ENCODE assay signal across 8 mouse cellular contexts in genomic region chr8:77518201-77519115, GRCm38 (mm10). TPM values are rescaled to one million over a fixed set of nuclear protein-coding genes. Genes with fewer than 3 reads are reported as not detected.
DNase-seq lines count a peak whose midpoint lies in the region; ATAC-seq and TF ChIP-seq lines count a peak whose summit lies in the region.

No protein-coding gene starts in this region.

- H3K4me3 ChIP-seq in layer of hippocampus, adult 2 months = peak overlapping the region; percentile 76
- peak overlapping the region; percentile 78 for H3K4me3 ChIP-seq in bone marrow, adult 2 months (replicated peaks; ENCODE audit: control insufficient read depth, low read depth, low read length)
- peak overlapping the region; percentile 84 for H3K4me3 ChIP-seq in heart, embryonic 15.5 days
- H3K4me3 ChIP-seq in limb, embryonic 14.5 days (replicated peaks; ENCODE audit: low read length) = peak overlapping the region; percentile 82
- peak overlapping the region; percentile 76 for H3K4me3 ChIP-seq in small intestine, adult 2 months (ENCODE audit: low read depth, low read length)

- no peaks in the 10 kb centered on the region; the same call in 1 of the 2 replicates for H3K4me1 ChIP-seq in bone marrow, adult 2 months (ENCODE audit: control insufficient read depth, insufficient read depth, low read length)
- H3K4me1 ChIP-seq in heart, embryonic 15.5 days (replicated peaks) = peaks cover 27% of the 10 kb centered on the region
- peaks cover 32% of the 10 kb centered on the region for H3K4me1 ChIP-seq in limb, embryonic 14.5 days (ENCODE audit: control insufficient read depth, insufficient read depth, low read length)
- 0 out of 2 replicates have a peak, but pooled peaks cover 7% of the 10 kb centered on the region for H3K4me1 ChIP-seq in small intestine, adult 2 months (ENCODE audit: control insufficient read depth, insufficient read depth, insufficient read length, low read length)

- 5% methylated on average over 33 of the region's 33 CpGs for WGBS in bone marrow, adult 2 months
- 5% methylated on average over 33 of the region's 33 CpGs for WGBS in heart, embryonic 15.5 days
- 2% methylated on average over 33 of the region's 33 CpGs for WGBS in limb, embryonic 14.5 days
- 9% methylated on average over 33 of the region's 33 CpGs for WGBS in small intestine, adult 2 months

- DNase-seq in layer of hippocampus, adult 2 months (ENCODE audit: low spot score in 2 of 2) = no peak
- no peak for DNase-seq in layer of hippocampus, adult 9-10 months (ENCODE audit: low spot score)
- DNase-seq in limb, embryonic 14.5 days (ENCODE audit: low spot score) = no peak
- no peak for DNase-seq in ovary, adult 18-20 months (ENCODE audit: low spot score)
- DNase-seq in layer of hippocampus, postnatal 10 days (ENCODE audit: low spot score in 2 of 2) = no peak

- no peaks in the 10 kb centered on the region for H3K9me3 ChIP-seq in heart, embryonic 15.5 days (replicated peaks)
- H3K9me3 ChIP-seq in limb, embryonic 14.5 days (ENCODE audit: control insufficient read depth, low read length) = no peaks in the 10 kb centered on the region

- TF ChIP-seq CTCF in layer of hippocampus, adult 2 months (conservative IDR thresholded peaks at IDR 0.05) = no peak
- TF ChIP-seq CTCF in bone marrow, adult 2 months (IDR thresholded peaks at IDR 0.05; ENCODE audit: control insufficient read depth, insufficient read depth, low read length) = no peak
- TF ChIP-seq CTCF in small intestine, adult 2 months (IDR thresholded peaks at IDR 0.05; ENCODE audit: extremely low read depth, insufficient read length, insufficient replicate concordance, low read depth, low read length) = no peak

- H3K9ac ChIP-seq in heart, embryonic 15.5 days = peak overlapping the region; percentile 90
- peak overlapping the region; percentile 84 for H3K9ac ChIP-seq in limb, embryonic 14.5 days (ENCODE audit: low read depth, low read length, severe bottlenecking)

- H3K36me3 ChIP-seq in heart, embryonic 15.5 days = no peaks in the 10 kb centered on the region
- no peaks in the 10 kb centered on the region for H3K36me3 ChIP-seq in limb, embryonic 14.5 days (ENCODE audit: control insufficient read depth, insufficient read depth, low read length)
- no peaks in the 10 kb centered on the region for H3K36me3 ChIP-seq in small intestine, adult 2 months (ENCODE audit: control insufficient read depth, insufficient read depth, low read length)

- ATAC-seq in heart, embryonic 15.5 days (replicated peaks; ENCODE audit: insufficient number of reproducible peaks, insufficient read depth, low FRiP score, low read depth) = peak; percentile 15; the same call in 1 of the 2 replicates
- ATAC-seq in limb, embryonic 14.5 days (ENCODE audit: low FRiP score, low read depth) = peak; percentile 35; the same call in 1 of the 2 replicates

- peak overlapping the region; percentile 69 for H3K4me2 ChIP-seq in heart, embryonic 15.5 days
- peak overlapping the region; percentile 84 for H3K4me2 ChIP-seq in limb, embryonic 14.5 days (replicated peaks; ENCODE audit: low read depth, low read length, severe bottlenecking)

- no peaks in the 10 kb centered on the region for H3K27me3 ChIP-seq in heart, embryonic 15.5 days
- no peaks in the 10 kb centered on the region for H3K27me3 ChIP-seq in limb, embryonic 14.5 days (ENCODE audit: control insufficient read depth, insufficient read depth, low read length)
- peaks cover 3% of the 10 kb centered on the region for H3K27me3 ChIP-seq in small intestine, adult 2 months (ENCODE audit: control insufficient read depth, insufficient read depth, low read length)

- TF ChIP-seq POLR2A in bone marrow, adult 2 months (IDR thresholded peaks at IDR 0.05; ENCODE audit: borderline replicate concordance, control insufficient read depth, low read depth, low read length) = 0 out of 2 replicates have a peak, but pooled peaks have one; percentile 11
- no peak for TF ChIP-seq POLR2A in limb, embryonic 14.5 days (IDR thresholded peaks at IDR 0.05; ENCODE audit: borderline replicate concordance, extremely low read depth, insufficient read depth, insufficient read length)
- TF ChIP-seq POLR2A in small intestine, adult 2 months (IDR thresholded peaks at IDR 0.05; ENCODE audit: low read depth, low read length) = 0 out of 2 replicates have a peak, but pooled peaks have one; percentile 12

- H3K27ac ChIP-seq in layer of hippocampus, adult 2 months = peak overlapping the region; percentile 72; the same call in 1 of the 2 replicates
- 0 out of 2 replicates have a peak overlapping the region, but pooled peaks have one; percentile 33 for H3K27ac ChIP-seq in bone marrow, adult 2 months (ENCODE audit: control insufficient read depth, insufficient read depth, low read depth, low read length, poor library complexity)
- peak overlapping the region; percentile 93 for H3K27ac ChIP-seq in heart, embryonic 15.5 days
- H3K27ac ChIP-seq in limb, embryonic 14.5 days (replicated peaks; ENCODE audit: low read depth, low read length) = peak overlapping the region; percentile 76
- peak overlapping the region; percentile 64 for H3K27ac ChIP-seq in small intestine, adult 2 months (ENCODE audit: insufficient read depth, low read depth, low read length)

RNA-seq across cellular contexts. Expression of gene Arhgap10, which starts 0.7 kb away (rescaled TPM):
- 10 to 100 TPM in 1 of 2 experiments, 1 to 10 TPM in 1; 8.3 to 11.2 TPM for total RNA-seq in layer of hippocampus, adult 2 months (2021)
- 6.4 and 11.8 TPM in 2 replicates for polyA plus RNA-seq in bone marrow, adult 2 months (2011; ENCODE audit: insufficient read depth, insufficient read length, low replicate concordance, missing spikeins)
- 26.6 and 29.3 TPM in 2 replicates for polyA plus RNA-seq in heart, embryonic 15.5 days (2015; fragmentation: Nextera tagmentation; extraction: Ambion mirVana)
- 23.3 and 25.1 TPM in 2 replicates for polyA plus RNA-seq in limb, embryonic 14.5 days (2012; rRNA removed)
- polyA plus RNA-seq in limb, embryonic 14.5 days (2014; fragmentation: Nextera tagmentation; extraction: Ambion mirVana) = 28.2 and 29.3 TPM in 2 replicates
- polyA plus RNA-seq in small intestine, adult 2 months (2012; rRNA removed) = 3.4 and 4.0 TPM in 2 replicates
- 1 to 10 TPM; 8.0 to 8.8 TPM for total RNA-seq in layer of hippocampus, postnatal 10 days (2021)

RNA-seq across cellular contexts. Expression of gene Prmt9, which starts 30.7 kb away (rescaled TPM):
- total RNA-seq in layer of hippocampus, adult 2 months (2021) = 10 to 100 TPM; 17.9 to 21.5 TPM
- polyA plus RNA-seq in bone marrow, adult 2 months (2011; ENCODE audit: insufficient read depth, insufficient read length, low replicate concordance, missing spikeins) = 5.3 and 15.1 TPM in 2 replicates
- 11.2 and 13.1 TPM in 2 replicates for polyA plus RNA-seq in heart, embryonic 15.5 days (2015; fragmentation: Nextera tagmentation; extraction: Ambion mirVana)
- polyA plus RNA-seq in limb, embryonic 14.5 days (2012; rRNA removed) = 16.2 and 17.2 TPM in 2 replicates
- 20.4 and 22.0 TPM in 2 replicates for polyA plus RNA-seq in limb, embryonic 14.5 days (2014; fragmentation: Nextera tagmentation; extraction: Ambion mirVana)
- polyA plus RNA-seq in small intestine, adult 2 months (2012; rRNA removed) = 1.8 and 4.3 TPM in 2 replicates
- 10 to 100 TPM; 28.8 to 29.7 TPM for total RNA-seq in layer of hippocampus, postnatal 10 days (2021)

Comparison
In these comparisons a context has a peak if more than half of its experiments do, and no peak if none do; other contexts are left out.
1. H3K27ac ChIP-seq: peak in every context shown above with its lines; median percentile 93 in heart, embryonic 15.5 days; 76 in limb, embryonic 14.5 days; 72 in layer of hippocampus, adult 2 months; 64 in small intestine, adult 2 months; 33 in bone marrow, adult 2 months.